Mouse (Mus musculus): ENCODE data around the gene Cep63. TPM values are rescaled to one million over a fixed set of nuclear protein-coding genes. Genes with fewer than 3 reads are reported as not detected.

Gene Cep63
- polyA plus RNA-seq, 1 experiment, result 11.7 TPM

GRCm38 (mm10) chr9:102638963-102639362 lies 12.6 kb upstream of the Cep63 start:
- TF ChIP-seq GATA1 (IDR thresholded peaks at IDR 0.05; ENCODE audit: low read length), result no peak

GRCm38 (mm10) chr9:102637115-102637514 lies 10.8 kb upstream of the Cep63 start:
- TF ChIP-seq GATA1 (IDR thresholded peaks at IDR 0.05; ENCODE audit: low read length), result no peak

GRCm38 (mm10) chr9:102636553-102636952 lies 10.2 kb upstream of the Cep63 start:
- TF ChIP-seq GATA1 (IDR thresholded peaks at IDR 0.05; ENCODE audit: low read length), result no peak

DNA sequence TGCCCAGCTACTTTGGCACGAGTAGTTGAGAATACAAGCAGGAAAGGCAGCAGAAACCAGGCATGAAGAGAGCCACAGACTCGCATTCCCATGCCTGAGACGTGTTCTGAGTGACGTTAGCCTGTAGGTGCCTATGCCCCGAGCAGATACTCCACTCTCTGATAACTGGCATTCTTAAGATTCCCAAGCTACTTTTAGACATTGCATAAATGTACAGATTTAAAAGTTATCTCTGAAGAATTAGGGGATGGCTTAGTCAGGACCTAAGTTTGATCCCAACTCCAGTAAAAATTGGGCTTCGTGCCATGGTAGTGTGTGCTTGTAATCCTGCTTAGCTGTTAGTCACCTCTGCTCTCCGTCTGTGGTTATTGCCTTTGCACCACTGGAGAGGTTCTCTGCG lies 8.1 kb upstream of the Cep63 start:
- no peak for TF ChIP-seq GATA1 (IDR thresholded peaks at IDR 0.05; ENCODE audit: low read length)

- TF ChIP-seq GATA1 (IDR thresholded peaks at IDR 0.05; ENCODE audit: low read length), result no peak
These were observed 6.7 kb upstream of the Cep63 start for GRCm38 (mm10) chr9:102632923-102633537.

GRCm38 (mm10) chr9:102632173-102632572 lies 5.8 kb upstream of the Cep63 start:
- no peak for TF ChIP-seq GATA1 (IDR thresholded peaks at IDR 0.05; ENCODE audit: low read length)

DNA sequence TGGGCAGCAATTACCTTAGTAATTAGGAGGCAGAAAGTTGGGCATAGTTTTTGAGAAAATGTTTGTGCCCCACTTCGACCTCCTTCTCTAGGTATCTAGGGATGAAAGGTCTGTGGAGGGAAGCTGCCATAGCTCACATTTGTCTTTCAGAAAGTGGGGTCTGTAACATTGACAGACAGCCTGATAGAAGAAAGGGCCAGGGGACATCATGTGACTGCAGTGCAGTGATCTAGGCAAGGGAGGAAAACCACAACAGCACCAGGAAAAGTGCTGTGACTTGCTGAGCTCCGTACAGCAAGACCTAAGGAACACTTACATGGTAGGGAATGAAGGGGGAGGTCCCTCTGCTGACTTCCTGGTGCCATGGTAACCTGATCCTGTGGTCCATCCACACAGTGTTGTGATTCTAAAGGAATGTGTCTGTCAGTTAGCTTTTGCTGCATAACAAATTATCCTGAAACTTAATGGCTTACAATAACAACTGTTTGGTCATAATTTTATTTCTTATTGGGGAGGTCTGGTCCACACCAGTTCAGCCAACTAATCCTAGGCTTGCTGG lies 5.3 kb upstream of the Cep63 start:
- no peak for TF ChIP-seq GATA1 (IDR thresholded peaks at IDR 0.05; ENCODE audit: low read length)

DNA sequence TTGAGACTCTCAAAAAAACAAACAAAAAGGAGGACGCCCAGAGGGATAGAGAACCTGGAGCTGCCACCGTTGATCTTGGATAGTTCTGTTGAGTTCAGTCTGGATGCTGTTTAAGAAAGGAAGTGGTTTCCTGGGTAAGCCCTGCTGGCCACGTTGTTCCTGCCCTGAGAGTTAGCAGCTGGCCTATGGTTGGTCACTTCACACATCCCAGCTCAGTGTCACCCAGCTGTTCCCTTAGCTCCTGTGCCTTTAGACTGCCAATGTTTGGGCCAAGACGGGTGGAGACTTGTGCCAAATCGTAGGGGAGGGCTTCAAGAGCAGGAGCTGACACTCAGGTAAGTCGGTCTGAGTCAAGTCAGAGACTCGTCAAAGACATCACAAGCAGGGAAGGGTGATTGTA lies 2.7 kb upstream of the Cep63 start:
- TF ChIP-seq GATA1 (IDR thresholded peaks at IDR 0.05; ENCODE audit: low read length), result no peak

DNA sequence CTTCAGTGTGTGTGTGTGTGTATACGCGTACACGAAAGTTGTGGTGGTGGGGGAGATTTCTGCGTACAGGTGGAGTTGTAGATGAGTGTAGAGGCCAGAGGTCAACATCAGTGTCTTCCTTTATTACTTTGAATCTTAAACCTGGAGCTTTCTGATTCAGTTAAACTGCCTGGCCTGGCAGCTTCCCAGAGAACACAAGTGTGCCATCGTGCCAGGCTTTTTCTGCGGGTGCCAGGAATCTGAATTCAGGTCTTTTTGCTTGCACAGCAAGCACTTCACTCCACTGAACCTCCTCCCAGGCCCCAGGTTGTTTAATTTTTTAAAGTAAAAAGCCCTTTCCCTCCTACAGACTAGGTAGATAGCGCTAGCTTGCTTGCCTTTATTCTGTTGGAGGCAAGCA lies 1.1 kb upstream of the Cep63 start:
- no peak for TF ChIP-seq GATA1 (IDR thresholded peaks at IDR 0.05; ENCODE audit: low read length)

- TF ChIP-seq GATA1 (IDR thresholded peaks at IDR 0.05; ENCODE audit: low read length), result no peak
These were observed 498 bp upstream of the Cep63 start for GRCm38 (mm10) chr9:102626839-102627225.

DNA sequence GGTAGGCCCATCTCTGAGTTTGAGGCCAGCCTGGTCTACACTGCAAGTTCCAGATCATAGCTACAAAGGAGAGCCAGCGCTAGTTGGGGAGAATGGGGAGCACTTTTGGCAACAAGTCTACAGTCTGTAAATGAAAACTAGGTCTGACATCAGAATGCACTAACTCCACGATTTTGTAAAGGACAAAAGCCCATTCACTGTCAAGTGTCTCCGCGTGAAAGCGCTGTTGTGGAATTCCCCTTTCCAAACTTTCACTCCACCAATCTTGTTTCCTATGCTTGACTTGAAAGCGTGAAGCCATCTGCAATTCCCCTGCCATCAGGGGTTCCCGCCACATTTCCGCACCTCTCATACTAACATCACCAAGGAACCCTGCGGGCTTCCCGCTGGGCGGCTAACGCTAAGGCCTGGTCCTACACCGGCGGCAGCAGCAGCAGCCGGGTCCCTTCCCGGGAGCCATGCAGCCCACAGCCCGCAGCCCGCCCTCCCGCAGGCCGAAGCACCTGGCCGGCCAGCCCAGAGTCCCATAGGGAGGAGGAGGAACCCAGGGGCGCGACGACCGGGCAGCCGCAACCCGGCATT lies 842 bp downstream of the Cep63 start:
- no peak for TF ChIP-seq GATA1 (IDR thresholded peaks at IDR 0.05; ENCODE audit: low read length)

- TF ChIP-seq GATA1 (IDR thresholded peaks at IDR 0.05; ENCODE audit: low read length), result no peak
These were observed 2.8 kb downstream of the Cep63 start for GRCm38 (mm10) chr9:102623581-102623980.

DNA sequence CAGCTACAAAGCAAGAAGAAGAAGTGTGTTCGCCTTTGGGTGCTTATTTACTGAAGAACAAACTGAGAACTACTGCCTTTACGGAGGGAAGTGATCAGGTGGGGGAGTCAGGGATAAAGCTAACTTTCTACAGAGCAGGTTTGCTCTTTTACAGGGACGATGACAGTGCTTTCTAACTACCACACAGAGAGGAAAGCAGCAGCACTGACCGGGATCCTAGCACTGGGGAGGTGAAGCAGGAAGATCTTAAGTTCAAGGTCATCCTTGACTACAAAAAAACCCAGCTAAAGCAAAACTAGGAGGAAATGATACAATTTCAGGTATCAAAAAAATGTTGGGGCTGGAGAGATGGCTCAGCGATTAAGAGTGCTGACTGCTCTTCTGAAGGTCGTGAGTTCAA lies 3.5 kb downstream of the Cep63 start:
- no peak for TF ChIP-seq GATA1 (IDR thresholded peaks at IDR 0.05; ENCODE audit: low read length)

- no peak for TF ChIP-seq GATA1 (IDR thresholded peaks at IDR 0.05; ENCODE audit: low read length)
These were observed 4.0 kb downstream of the Cep63 start for GRCm38 (mm10) chr9:102622192-102622857.

- TF ChIP-seq GATA1 (IDR thresholded peaks at IDR 0.05; ENCODE audit: low read length), result no peak
These were observed 4.9 kb downstream of the Cep63 start for GRCm38 (mm10) chr9:102621385-102621784.

- no peak for TF ChIP-seq GATA1 (IDR thresholded peaks at IDR 0.05; ENCODE audit: low read length)
These were observed 10.1 kb downstream of the Cep63 start for GRCm38 (mm10) chr9:102616267-102616666.

GRCm38 (mm10) chr9:102615071-102615470 lies 11.3 kb downstream of the Cep63 start:
- TF ChIP-seq GATA1 (IDR thresholded peaks at IDR 0.05; ENCODE audit: low read length), result no peak

Measured in G1E-ER4 (cell line).